ENCODE assay signal across 9 mouse cellular contexts in genomic region chr9:59292493-59292875, GRCm38 (mm10). TPM values are rescaled to one million over a fixed set of nuclear protein-coding genes. Genes with fewer than 3 reads are reported as not detected.
DNase-seq lines count a peak whose midpoint lies in the region; ATAC-seq and TF ChIP-seq lines count a peak whose summit lies in the region.
"Had no signal": no experiment of that assay in that cellular context is flagged by ENCODE, and none has a peak within 500 bp of the region (broad histone marks: within the 10 kb centered on the region; RNA-seq: fewer than 3 reads in every experiment).

No protein-coding gene starts in this region.

- H3K4me3 ChIP-seq in lung, postnatal 0 days (ENCODE audit: low read depth, low read length) = peak overlapping the region; percentile 87; the same call in 1 of the 2 replicates
- no peak overlapping the region for H3K4me3 ChIP-seq in lung, adult 2 months (replicated peaks; ENCODE audit: extremely low read depth, low read depth, low read length)
- H3K4me3 ChIP-seq in forebrain, embryonic 12.5 days (replicated peaks) = peak overlapping the region; percentile 68
- H3K4me3 ChIP-seq in limb, embryonic 14.5 days (replicated peaks; ENCODE audit: low read length) = peak overlapping the region; percentile 86
- peak overlapping the region; percentile 93; the same call in 1 of the 2 replicates for H3K4me3 ChIP-seq in stomach, embryonic 15.5 days (replicated peaks)

- H3K9me3 ChIP-seq in lung, postnatal 0 days (ENCODE audit: low read length) = no peaks in the 10 kb centered on the region
- H3K9me3 ChIP-seq in forebrain, embryonic 12.5 days = no peaks in the 10 kb centered on the region
- H3K9me3 ChIP-seq in limb, embryonic 14.5 days (ENCODE audit: control insufficient read depth, low read length) = no peaks in the 10 kb centered on the region
- H3K9me3 ChIP-seq in stomach, embryonic 15.5 days = no peaks in the 10 kb centered on the region

- H3K9ac ChIP-seq in lung, postnatal 0 days (replicated peaks; ENCODE audit: low read depth) = peak overlapping the region; percentile 60; the same call in 1 of the 2 replicates
- H3K9ac ChIP-seq in forebrain, embryonic 12.5 days = peak overlapping the region; percentile 76
- H3K9ac ChIP-seq in limb, embryonic 14.5 days (ENCODE audit: low read depth, low read length, severe bottlenecking) = 0 out of 2 replicates have a peak overlapping the region, but pooled peaks have one; percentile 3
- H3K9ac ChIP-seq in stomach, embryonic 15.5 days = no peak overlapping the region; the same call in 1 of the 2 replicates

- peaks cover 7% of the 10 kb centered on the region; the same call in 1 of the 2 replicates for H3K4me1 ChIP-seq in lung, postnatal 0 days (ENCODE audit: insufficient read depth, low read depth, low read length)
- H3K4me1 ChIP-seq in lung, adult 2 months (ENCODE audit: control insufficient read depth, insufficient read depth, low read length) = no peaks in the 10 kb centered on the region; the same call in 1 of the 2 replicates
- peaks cover 31% of the 10 kb centered on the region for H3K4me1 ChIP-seq in forebrain, embryonic 12.5 days
- H3K4me1 ChIP-seq in limb, embryonic 14.5 days (ENCODE audit: control insufficient read depth, insufficient read depth, low read length) = peaks cover 39% of the 10 kb centered on the region
- H3K4me1 ChIP-seq in stomach, embryonic 15.5 days = peaks cover 4% of the 10 kb centered on the region; the same call in 1 of the 2 replicates

- H3K36me3 ChIP-seq in lung, postnatal 0 days (ENCODE audit: insufficient read depth, low read length) = no peaks in the 10 kb centered on the region
- 0 out of 2 replicates have a peak, but pooled peaks cover 2% of the 10 kb centered on the region for H3K36me3 ChIP-seq in forebrain, embryonic 12.5 days (replicated peaks)
- peaks cover 3% of the 10 kb centered on the region; the same call in 1 of the 2 replicates for H3K36me3 ChIP-seq in limb, embryonic 14.5 days (ENCODE audit: control insufficient read depth, insufficient read depth, low read length)
- no peaks in the 10 kb centered on the region for H3K36me3 ChIP-seq in stomach, embryonic 15.5 days

- H3K4me2 ChIP-seq in lung, postnatal 0 days (replicated peaks; ENCODE audit: low read depth, low read length) = peak overlapping the region; percentile 87
- peak overlapping the region; percentile 79 for H3K4me2 ChIP-seq in forebrain, embryonic 12.5 days
- peak overlapping the region; percentile 70 for H3K4me2 ChIP-seq in limb, embryonic 14.5 days (replicated peaks; ENCODE audit: low read depth, low read length, severe bottlenecking)
- peak overlapping the region; percentile 60 for H3K4me2 ChIP-seq in stomach, embryonic 15.5 days

- TF ChIP-seq POLR2A in lung, adult 2 months (IDR thresholded peaks at IDR 0.05; ENCODE audit: borderline replicate concordance, extremely low read depth, low read depth, low read length) = no peak
- no peak for TF ChIP-seq POLR2A in limb, embryonic 14.5 days (IDR thresholded peaks at IDR 0.05; ENCODE audit: borderline replicate concordance, extremely low read depth, insufficient read depth, insufficient read length)

- ATAC-seq in lung, postnatal 0 days = no peak
- no peak for ATAC-seq in forebrain, embryonic 12.5 days (ENCODE audit: low FRiP score)
- ATAC-seq in limb, embryonic 14.5 days (ENCODE audit: low FRiP score, low read depth) = no peak
- ATAC-seq in stomach, embryonic 15.5 days (ENCODE audit: insufficient read depth, low FRiP score, low read depth) = no peak

- WGBS in lung, postnatal 0 days = 32% methylated on average over 3 of the region's 3 CpGs
- 31% methylated on average over 3 of the region's 3 CpGs for WGBS in lung, adult 2 months
- 64% methylated on average over 3 of the region's 3 CpGs for WGBS in forebrain, embryonic 12.5 days
- WGBS in limb, embryonic 14.5 days = 46% methylated on average over 3 of the region's 3 CpGs
- WGBS in stomach, embryonic 15.5 days = 33% methylated on average over 3 of the region's 3 CpGs

- DNase-seq in lung, postnatal 0 days (ENCODE audit: low spot score) = no peak
- DNase-seq in lung, adult 2 months = no peak
- no peak for DNase-seq in limb, embryonic 14.5 days (ENCODE audit: low spot score)
- no peak for DNase-seq in cerebellum, adult 9-10 months
- no peak for DNase-seq in kidney, postnatal 36 days
- no peak for DNase-seq in left cerebral cortex, postnatal 25 days (ENCODE audit: low spot score in 2 of 2)
- DNase-seq: adrenal gland, postnatal 36 days had no signal

- intact Hi-C loops in left cerebral cortex, postnatal 25 days (cut with DNase I) = loop anchor here (5.0 kb wide), 2 partner anchors 195 to 390 kb away; partner anchors contain the start of gene Arih1

- H3K27ac ChIP-seq in lung, postnatal 0 days (ENCODE audit: low read length) = peak overlapping the region; percentile 93
- H3K27ac ChIP-seq in forebrain, embryonic 12.5 days = no peak overlapping the region
- no peak overlapping the region for H3K27ac ChIP-seq in limb, embryonic 14.5 days (replicated peaks; ENCODE audit: low read depth, low read length)
- no peak overlapping the region for H3K27ac ChIP-seq in stomach, embryonic 15.5 days

- H3K27me3 ChIP-seq in lung, postnatal 0 days (replicated peaks; ENCODE audit: insufficient read depth, low read length) = no peaks in the 10 kb centered on the region
- no peaks in the 10 kb centered on the region for H3K27me3 ChIP-seq in forebrain, embryonic 12.5 days
- H3K27me3 ChIP-seq in limb, embryonic 14.5 days (ENCODE audit: control insufficient read depth, insufficient read depth, low read length) = no peaks in the 10 kb centered on the region
- H3K27me3 ChIP-seq in stomach, embryonic 15.5 days (replicated peaks) = no peaks in the 10 kb centered on the region

- no peak for TF ChIP-seq CTCF in lung, postnatal 0 days (IDR thresholded peaks at IDR 0.05)
- TF ChIP-seq CTCF in lung, adult 2 months (IDR thresholded peaks at IDR 0.05; ENCODE audit: insufficient read depth, low read length) = no peak

- TF ChIP-seq EP300 in lung, postnatal 0 days (IDR thresholded peaks at IDR 0.05) = no peak

RNA-seq across cellular contexts. Expression of gene Adpgk, which starts 1.1 kb away (rescaled TPM):
- 26.6 and 26.7 TPM in 2 replicates for polyA plus RNA-seq in lung, postnatal 0 days (2015; fragmentation: Nextera tagmentation; extraction: Ambion mirVana)
- polyA plus RNA-seq in lung, adult 2 months (2012; rRNA removed) = 10.6 and 13.8 TPM in 2 replicates
- 28.4 and 29.0 TPM in 2 replicates for polyA plus RNA-seq in forebrain, embryonic 12.5 days (2016; fragmentation: Nextera tagmentation; extraction: Ambion mirVana)
- polyA plus RNA-seq in limb, embryonic 14.5 days (2012; rRNA removed) = 46.2 and 47.4 TPM in 2 replicates
- polyA plus RNA-seq in limb, embryonic 14.5 days (2014; fragmentation: Nextera tagmentation; extraction: Ambion mirVana) = 51.2 and 53.0 TPM in 2 replicates
- polyA plus RNA-seq in stomach, embryonic 15.5 days (2015; fragmentation: Nextera tagmentation; extraction: Ambion mirVana) = 32.0 and 39.0 TPM in 2 replicates
- 10 to 100 TPM; 14.9 to 17.2 TPM for total RNA-seq in left cerebral cortex, postnatal 25 days (2021)
